Mouse (Mus musculus) kidney, embryonic 14.5 days (tissue): Measurements from ENCODE around the gene Wwp2. TPM values are rescaled to one million over a fixed set of nuclear protein-coding genes. Genes with fewer than 3 reads are reported as not detected.

Experiments used
- ATAC-seq: fragments of 200-750 bp; cut with Nextera tagmentation; 2 replicates; pipeline ENCODE4 v1.8.0; 2017; ENCODE audit warnings: moderate number of reproducible peaks, mild to moderate bottlenecking, moderate TSS enrichment, moderate library complexity; ENCODE audit not compliant: low FRiP score, low TSS enrichment
- H3K27ac ChIP-seq: fragments of 300-500 bp; sonication (generic); 2 replicates; pipeline ENCODE4 v1.5.1; 2014; ENCODE audit warnings: low read depth, mild to moderate bottlenecking, low read length, moderate library complexity, mixed read lengths
- H3K27me3 ChIP-seq: fragments of 300-500 bp; sonication (generic); 2 replicates; pipeline ENCODE4 v1.6.1; 2014; ENCODE audit warnings: mild to moderate bottlenecking, low read length; ENCODE audit not compliant: control insufficient read depth, insufficient read depth
- H3K36me3 ChIP-seq: fragments of 300-500 bp; sonication (generic); 2 replicates; pipeline ENCODE4 v1.6.1; 2014; ENCODE audit warnings: low read length, mixed read lengths; ENCODE audit not compliant: control insufficient read depth, insufficient read depth
- H3K4me1 ChIP-seq: fragments of 300-500 bp; sonication (generic); 2 replicates; pipeline ENCODE4 v1.6.1; 2014; ENCODE audit warnings: low read length, mixed read lengths; ENCODE audit not compliant: control insufficient read depth, insufficient read depth
- H3K4me2 ChIP-seq: fragments of 300-500 bp; sonication (generic); replicated peaks from 2 replicates; pipeline ENCODE4 v1.6.1; 2014; ENCODE audit warnings: low read depth, mild to moderate bottlenecking, low read length
- H3K4me3 ChIP-seq: fragments of 300-500 bp; sonication (generic); 2 replicates; pipeline ENCODE4 v1.5.1; 2014; ENCODE audit warnings: mild to moderate bottlenecking, low read length
- H3K9ac ChIP-seq: fragments of 300-500 bp; sonication (generic); 2 replicates; pipeline ENCODE4 v1.6.1; 2014; ENCODE audit warnings: low read depth, mild to moderate bottlenecking, low read length, moderate library complexity
- H3K9me3 ChIP-seq: fragments of 300-500 bp; sonication (generic); 2 replicates; pipeline ENCODE4 v1.6.1; 2016; ENCODE audit warnings: low read length; ENCODE audit not compliant: control insufficient read depth
- WGBS: fragments of 180-500 bp; shearing (Covaris S2); extraction: QIAGEN DNeasy Blood & Tissue Kit; methylation state at CpG from one replicate; pipeline ENCODE4 v1.1.7; 2014; 5-methylcytosine and 5-hydroxymethylcytosine counted together
- polyA plus RNA-seq: library from polyadenylated mRNA; unstranded; fragments of >200 nt; fragmentation: Nextera tagmentation; extraction: Ambion mirVana; gene quantifications from 2 replicates; pipeline ENCODE4 v1.2.1, GENCODE M21; 2014

Gene Wwp2
- polyA plus RNA-seq, 1 experiment from 2014 or later = 43.7 TPM

GRCm38 (mm10) chr8:107424176-107424575, 12.0 kb upstream of the Wwp2 start:
- peaks cover 4% of the 10 kb centered on the region for H3K4me1 ChIP-seq
- peak overlapping the region; percentile 79 for H3K4me2 ChIP-seq
- H3K36me3 ChIP-seq = peaks cover 32% of the 10 kb centered on the region
- H3K4me3 ChIP-seq = peak overlapping the region; percentile 89
- peak overlapping the region; percentile 85 for H3K9ac ChIP-seq
- 29% methylated on average over 9 of the region's 9 CpGs for WGBS
- ATAC-seq = no peak; the same call in 1 of the 2 replicates
- H3K27ac ChIP-seq = peak overlapping the region; percentile 25; the same call in 1 of the 2 replicates
- H3K27me3 ChIP-seq = no peaks in the 10 kb centered on the region
- no peaks in the 10 kb centered on the region for H3K9me3 ChIP-seq

DNA sequence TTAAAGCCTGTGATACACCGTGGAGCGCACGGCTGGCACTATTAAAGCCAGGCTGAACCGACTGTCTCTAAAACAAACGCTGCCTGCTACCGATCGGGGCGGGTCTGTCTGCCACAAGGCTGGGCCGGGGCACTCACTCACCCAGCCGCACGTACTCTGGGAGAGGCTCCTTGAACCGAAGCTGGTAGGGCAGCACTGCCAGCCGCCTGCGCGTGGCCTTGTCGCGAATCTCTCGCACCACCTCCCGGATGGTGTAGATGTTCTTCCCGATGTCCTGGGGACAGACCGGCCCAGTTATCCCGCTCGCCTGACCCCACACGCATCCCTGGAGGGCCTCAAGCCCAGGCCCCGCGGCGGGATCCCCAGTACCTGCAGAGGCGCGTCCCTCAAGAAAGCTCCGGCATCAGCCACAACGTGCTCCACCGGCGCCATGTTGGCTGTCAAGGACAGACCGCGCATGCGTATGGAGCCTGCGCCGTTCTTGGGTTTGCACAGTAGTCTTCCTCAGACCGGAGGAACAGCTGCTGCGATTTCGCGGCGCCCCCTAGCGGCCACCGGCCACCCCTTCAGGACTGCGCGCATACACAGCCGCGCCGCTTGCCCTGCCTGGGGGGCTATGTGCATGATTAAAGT, 11.5 kb upstream of the Wwp2 start, which contains the start of gene Nob1:
Nob1 (minus strand) TSS at position 455 of the 633 bp plus-strand sequence.
- H3K4me3 ChIP-seq = peak within 1 kb of the TSS; percentile 89
- no peaks in the 10 kb centered on the region for H3K9me3 ChIP-seq
- peaks cover 4% of the 10 kb centered on the region for H3K4me1 ChIP-seq
- no peaks in the 10 kb centered on the region for H3K27me3 ChIP-seq
- H3K36me3 ChIP-seq = peaks cover 27% of the 10 kb centered on the region
- H3K27ac ChIP-seq = peak within 1 kb of the TSS; percentile 25
- WGBS = under 1% methylated on average over 50 of the region's 50 CpGs
- peak within 1 kb of the TSS; percentile 85 for H3K9ac ChIP-seq
- ATAC-seq = peak; percentile 99
- H3K4me2 ChIP-seq = peak within 1 kb of the TSS; percentile 79

DNA sequence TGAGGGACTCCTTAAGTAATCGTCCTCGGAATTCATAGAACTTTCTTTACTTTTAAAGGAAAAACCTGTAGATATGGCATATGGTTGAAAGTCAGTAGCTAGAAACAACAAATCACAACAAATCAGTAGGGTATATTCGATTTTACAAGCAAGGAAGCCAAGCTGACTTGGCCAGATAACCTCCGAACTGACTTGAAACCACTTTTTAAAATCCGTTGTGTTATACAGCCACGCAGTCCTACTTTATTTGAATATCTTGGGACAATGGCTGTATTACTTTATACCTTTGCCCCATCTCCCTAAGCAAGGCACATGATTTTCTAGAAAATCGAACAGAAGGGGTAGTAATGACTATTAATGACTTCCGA, 11.0 kb upstream of the Wwp2 start:
- no peak for ATAC-seq
- Histone ChIP-seq H3K9me3 (no peaks in the 10 kb centered on the region), H3K4me3 (peak overlapping the region; percentile 89), H3K4me1 (peaks cover 4% of the 10 kb centered on the region), H3K9ac (no peak overlapping the region), H3K27me3 (no peaks in the 10 kb centered on the region), H3K4me2 (0 out of 2 replicates have a peak overlapping the region, but pooled peaks have one; percentile 79), H3K27ac (no peak overlapping the region), H3K36me3 (peaks cover 22% of the 10 kb centered on the region)
- WGBS = 51% methylated on average over 8 of the region's 8 CpGs

DNA sequence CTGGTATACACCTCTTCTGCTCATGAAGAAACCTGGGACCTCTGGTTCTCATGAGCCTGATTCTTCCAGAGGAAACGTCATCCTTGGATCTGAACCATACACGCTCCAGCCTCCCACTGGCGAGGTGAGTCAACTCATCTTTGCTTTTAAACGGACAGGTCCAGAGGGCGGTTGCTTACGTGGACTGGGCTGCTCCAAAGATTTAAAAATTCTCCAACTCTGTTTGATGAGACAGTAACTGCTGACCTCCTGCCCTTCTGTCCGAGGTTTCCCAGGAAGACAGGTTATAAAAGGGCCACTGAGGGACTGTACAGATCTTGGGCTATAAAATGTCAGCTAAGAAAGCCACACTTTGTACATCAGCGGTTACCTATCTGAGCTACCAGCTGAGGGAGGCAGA, 5.3 kb upstream of the Wwp2 start:
- no peaks in the 10 kb centered on the region for H3K9me3 ChIP-seq
- H3K36me3 ChIP-seq = no peaks in the 10 kb centered on the region
- no peak overlapping the region for H3K4me2 ChIP-seq
- no peak for ATAC-seq
- no peak overlapping the region for H3K9ac ChIP-seq
- H3K4me1 ChIP-seq = 0 out of 2 replicates have a peak, but pooled peaks cover 4% of the 10 kb centered on the region
- H3K27ac ChIP-seq = no peak overlapping the region
- no peak overlapping the region for H3K4me3 ChIP-seq
- H3K27me3 ChIP-seq = no peaks in the 10 kb centered on the region
- 72% methylated on average over 8 of the region's 8 CpGs for WGBS

DNA sequence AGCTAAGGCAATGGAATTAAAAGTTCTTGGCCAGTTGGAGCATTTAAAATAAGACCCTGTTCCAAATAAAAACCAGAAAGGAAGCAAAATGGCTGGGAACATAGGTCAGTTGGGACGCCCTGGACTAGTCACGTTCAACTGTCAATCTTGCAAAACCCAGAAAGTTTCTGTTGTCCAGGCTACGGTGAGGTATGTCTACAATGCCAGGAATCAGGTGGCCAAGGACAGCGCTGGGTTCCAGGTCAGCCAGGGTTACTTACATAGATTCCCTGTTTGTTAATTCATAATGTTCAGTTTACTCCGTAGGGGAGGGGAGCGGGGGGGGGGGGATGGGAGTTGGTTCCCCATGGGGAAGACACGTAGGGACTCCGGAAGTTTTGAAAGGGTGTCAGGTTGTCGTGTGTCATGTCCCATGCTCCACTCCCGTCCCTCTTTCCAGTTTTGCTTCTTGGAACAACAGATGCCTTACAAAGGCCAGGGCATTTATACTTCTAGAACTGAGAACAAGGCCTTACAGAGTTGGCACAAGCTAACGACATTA, 674 bp upstream of the Wwp2 start:
- peak overlapping the region; percentile 88 for H3K4me3 ChIP-seq
- peak overlapping the region; percentile 78 for H3K4me2 ChIP-seq
- no peaks in the 10 kb centered on the region for H3K36me3 ChIP-seq
- peak overlapping the region; percentile 76; the same call in 1 of the 2 replicates for H3K27ac ChIP-seq
- ATAC-seq = no peak
- no peaks in the 10 kb centered on the region for H3K9me3 ChIP-seq
- 31% methylated on average over 11 of the region's 11 CpGs for WGBS
- H3K9ac ChIP-seq = peak overlapping the region; percentile 85
- H3K27me3 ChIP-seq = no peaks in the 10 kb centered on the region
- peaks cover 9% of the 10 kb centered on the region; the same call in 1 of the 2 replicates for H3K4me1 ChIP-seq

GRCm38 (mm10) chr8:107436841-107437421, 766 bp downstream of the Wwp2 start:
- no peaks in the 10 kb centered on the region for H3K36me3 ChIP-seq
- peak overlapping the region; percentile 78 for H3K4me2 ChIP-seq
- 9% methylated on average over 16 of the region's 16 CpGs for WGBS
- peak overlapping the region; percentile 85 for H3K9ac ChIP-seq
- peaks cover 9% of the 10 kb centered on the region; the same call in 1 of the 2 replicates for H3K4me1 ChIP-seq
- no peaks in the 10 kb centered on the region for H3K9me3 ChIP-seq
- H3K27me3 ChIP-seq = no peaks in the 10 kb centered on the region
- ATAC-seq = peak; percentile 25
- H3K27ac ChIP-seq = peak overlapping the region; percentile 87
- peak overlapping the region; percentile 88 for H3K4me3 ChIP-seq

DNA sequence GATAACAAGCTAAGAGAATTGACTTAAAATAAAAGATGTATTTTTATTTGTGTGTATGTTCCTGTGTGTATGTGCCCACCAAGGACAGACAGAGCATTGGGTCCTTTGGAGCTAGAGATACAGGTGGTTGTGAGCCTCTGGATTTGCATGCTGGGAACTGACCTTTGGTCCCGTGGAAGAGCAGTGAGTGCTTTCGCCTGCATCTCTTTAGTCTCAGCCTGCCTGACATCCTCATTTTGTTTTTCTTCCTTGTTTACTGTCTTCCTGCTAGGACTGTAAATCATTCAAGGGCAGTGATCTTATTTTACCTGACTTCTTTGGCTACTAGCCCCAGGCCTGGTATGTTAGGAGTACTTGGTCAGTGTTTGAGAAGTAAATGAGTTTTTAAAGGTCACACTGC, 1.5 kb downstream of the Wwp2 start:
- Histone ChIP-seq H3K27ac (no peak overlapping the region), H3K9ac (no peak overlapping the region), H3K4me3 (no peak overlapping the region), H3K4me1 (peaks cover 9% of the 10 kb centered on the region; the same call in 1 of the 2 replicates), H3K27me3 (no peaks in the 10 kb centered on the region), H3K36me3 (no peaks in the 10 kb centered on the region), H3K9me3 (no peaks in the 10 kb centered on the region), H3K4me2 (no peak overlapping the region)
- WGBS = 40% methylated on average over 2 of the region's 2 CpGs
- ATAC-seq = no peak

DNA sequence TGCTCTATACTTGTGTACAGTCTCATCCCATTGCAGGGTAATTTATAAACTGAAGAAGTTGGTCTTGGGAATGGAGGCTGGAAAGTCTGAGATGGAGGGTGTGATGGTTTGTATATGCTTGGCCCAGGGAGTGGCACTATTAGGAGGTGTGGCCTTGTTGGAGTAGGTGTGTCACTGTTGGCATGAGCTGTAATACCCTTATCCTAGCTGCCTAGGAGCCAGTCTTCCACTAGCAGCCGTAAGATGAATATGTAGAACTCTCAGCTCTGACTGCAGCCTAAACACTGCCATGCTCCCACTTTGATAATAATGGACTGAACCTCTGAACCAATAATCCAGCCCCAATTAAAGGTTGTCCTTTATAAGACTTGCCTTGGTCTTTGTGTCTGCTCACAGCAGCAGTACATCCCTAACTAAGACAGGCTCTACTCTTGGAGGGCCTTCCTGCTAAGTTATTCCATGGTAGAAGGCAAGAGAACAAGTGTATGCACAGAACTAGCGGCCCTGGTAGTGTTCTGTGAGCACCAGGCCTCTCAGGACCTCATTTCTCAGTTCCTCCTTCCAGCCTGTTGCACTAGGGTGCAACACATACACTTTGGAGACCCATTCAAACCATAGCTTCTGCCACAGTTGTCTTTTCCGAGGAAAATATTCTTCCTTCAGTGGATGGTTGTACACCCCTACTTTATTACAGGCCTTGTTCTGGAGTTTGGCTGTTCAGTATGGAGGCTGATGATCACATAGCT, 3.9 kb downstream of the Wwp2 start:
- WGBS = 92% methylated on average over 3 of the region's 3 CpGs
- no peaks in the 10 kb centered on the region for H3K9me3 ChIP-seq
- H3K4me2 ChIP-seq = no peak overlapping the region
- no peak overlapping the region for H3K4me3 ChIP-seq
- no peak overlapping the region for H3K9ac ChIP-seq
- H3K36me3 ChIP-seq = no peaks in the 10 kb centered on the region
- no peak overlapping the region for H3K27ac ChIP-seq
- H3K27me3 ChIP-seq = no peaks in the 10 kb centered on the region
- H3K4me1 ChIP-seq = peaks cover 9% of the 10 kb centered on the region; the same call in 1 of the 2 replicates
- ATAC-seq = no peak
